Mouse (Mus musculus) lung, postnatal 0 days (tissue): ENCODE results near the gene Tcf15.

Source experiments
- CTCF ChIP-seq: IDR thresholded peaks from 2 replicates; pipeline ENCODE4 v1.5.1; 2016; ENCODE audit warnings: antibody characterized with exemption, mild to moderate bottlenecking
- EP300 ChIP-seq: IDR thresholded peaks from 2 replicates; pipeline ENCODE4 v1.6.1; 2016; ENCODE audit warnings: antibody characterized with exemption, mild to moderate bottlenecking, control low read depth

GRCm38 (mm10) chr2:152193346-152193710 is 50.0 kb downstream of the Tcf15 start:
- TF ChIP-seq CTCF (no peak), EP300 (no peak)
